Mouse (Mus musculus): ENCODE results near the gene Gtpbp3.

Gene Gtpbp3

DNA sequence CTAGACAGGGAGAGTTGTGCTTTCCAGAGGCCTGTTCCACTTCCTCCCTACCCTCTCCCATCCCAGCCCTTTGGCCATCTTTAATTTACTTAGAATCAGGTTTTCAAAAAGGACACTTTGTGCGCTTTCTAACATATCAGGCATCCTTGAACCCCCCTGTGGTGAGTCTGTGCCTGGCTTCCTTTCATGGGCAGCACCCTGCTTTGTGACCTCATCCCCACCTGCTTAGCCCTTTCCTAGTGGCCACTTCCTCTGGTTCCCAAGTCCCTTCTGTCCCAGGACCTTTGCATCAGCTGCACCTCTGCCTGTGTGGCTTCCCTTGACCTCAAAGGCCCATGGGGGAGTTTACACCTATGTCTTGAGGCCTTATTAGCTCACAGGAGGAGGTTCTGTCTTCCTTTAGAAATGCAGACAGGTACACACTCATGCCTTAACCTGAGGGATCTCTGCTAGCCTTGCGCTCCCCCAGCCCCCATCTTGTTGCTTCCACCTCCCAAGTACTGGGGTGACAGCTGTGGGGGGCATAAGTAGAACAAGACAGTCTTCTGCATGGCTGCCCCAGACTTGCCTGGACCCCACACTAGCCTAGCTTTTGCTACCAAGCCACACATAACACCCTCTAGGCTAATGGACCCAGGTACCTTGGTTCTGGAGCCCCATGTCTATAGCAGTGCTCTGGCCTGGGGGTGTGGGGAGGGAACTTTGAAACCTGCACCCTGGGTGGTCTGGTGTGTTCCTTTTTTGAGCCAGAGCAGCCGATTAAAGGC is 17.6 kb upstream of the Gtpbp3 start:
- DNase-seq = no peak

DNA sequence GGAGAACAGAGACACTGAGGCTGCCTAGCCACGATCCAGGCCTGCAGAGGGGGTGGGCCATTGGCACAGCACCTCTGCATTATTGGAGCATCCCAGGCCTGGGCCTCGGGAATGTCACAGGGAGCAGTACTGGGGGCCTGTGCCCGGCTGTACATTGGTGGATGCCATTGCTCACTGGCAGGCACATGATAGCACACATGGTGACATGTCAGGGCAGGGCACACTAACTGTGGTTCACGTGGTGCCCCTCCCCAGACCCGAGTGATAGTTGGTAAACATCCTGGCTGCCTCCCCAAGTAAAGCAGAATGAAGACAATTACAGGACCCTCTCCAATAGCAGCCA is 17.0 kb upstream of the Gtpbp3 start:
- DNase-seq = no peak

DNA sequence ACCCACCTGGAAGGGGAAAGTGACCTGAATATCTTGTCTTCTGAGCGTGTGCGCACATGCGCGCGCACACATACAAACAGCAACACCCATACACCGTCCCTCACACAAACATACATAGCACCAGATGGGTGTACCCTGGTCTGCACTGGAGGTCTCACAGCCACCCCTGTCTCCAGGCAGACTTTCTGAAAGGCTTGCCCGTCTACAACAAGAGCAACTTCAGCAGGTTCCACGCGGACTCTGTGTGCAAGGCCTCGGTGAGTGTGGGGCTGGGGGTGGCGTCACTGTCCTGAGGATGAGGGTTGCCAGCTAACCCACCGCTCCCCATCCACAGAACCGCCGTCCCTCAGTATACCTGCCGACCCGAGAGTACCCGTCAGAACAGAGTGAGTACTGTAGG is 16.0 kb upstream of the Gtpbp3 start:
- DNase-seq = no peak

DNA sequence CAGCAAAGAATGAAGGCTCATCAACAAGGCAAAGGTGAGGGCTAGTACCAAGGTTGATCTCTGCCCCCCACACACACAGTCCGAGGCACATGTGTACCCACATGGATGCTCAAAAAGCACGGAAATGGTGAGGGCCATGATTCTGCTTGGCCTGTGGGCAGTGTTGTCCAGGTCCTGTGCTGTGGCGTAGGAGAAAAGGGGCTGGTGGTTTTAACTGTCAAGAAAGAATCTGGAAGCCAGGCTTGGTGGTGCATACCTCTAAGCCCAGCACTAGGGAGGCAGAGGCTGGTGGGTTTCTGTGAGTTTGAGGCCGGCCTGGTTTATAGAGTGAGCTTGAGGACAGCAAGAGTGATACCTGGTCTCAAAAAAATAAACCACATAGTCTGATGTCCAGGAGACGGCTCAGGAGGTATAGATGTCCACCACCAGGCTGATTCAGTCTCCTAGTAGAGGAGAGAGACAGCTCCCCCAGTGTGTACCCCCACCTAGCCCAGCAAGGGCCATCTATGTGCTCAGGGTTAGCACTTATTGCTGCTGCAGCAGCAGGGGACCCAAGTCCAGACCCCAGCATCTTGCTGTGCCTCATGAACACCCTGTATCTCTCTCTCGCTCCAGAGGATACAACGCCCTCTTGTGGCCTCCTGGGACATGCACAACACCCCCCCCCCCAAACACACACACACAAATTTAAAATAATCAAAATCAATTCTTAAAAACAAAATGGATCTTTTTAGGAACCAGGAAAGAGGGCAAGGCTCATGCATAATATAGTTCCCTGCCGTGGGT is 15.1 kb upstream of the Gtpbp3 start:
- DNase-seq = no peak

DNA sequence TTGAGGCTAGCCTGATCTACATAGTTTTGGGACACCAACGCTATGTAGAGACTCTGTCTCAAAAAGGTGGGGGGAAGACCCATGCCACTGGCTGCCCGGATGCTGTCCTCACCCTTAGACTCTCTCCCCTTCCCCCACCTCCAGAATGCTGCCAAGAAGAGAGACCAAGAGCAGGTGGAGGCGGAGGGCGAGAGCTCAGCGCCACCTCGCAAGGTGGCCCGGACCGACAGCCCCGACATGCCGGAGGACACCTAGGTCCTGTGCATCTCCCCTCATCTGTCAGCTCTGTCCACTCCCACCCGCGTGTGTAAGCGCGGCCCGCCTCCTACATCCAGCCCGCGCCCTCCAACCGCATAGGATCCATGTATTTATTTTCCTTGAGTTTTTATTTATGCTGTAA is 13.6 kb upstream of the Gtpbp3 start:
- no peak for DNase-seq

DNA sequence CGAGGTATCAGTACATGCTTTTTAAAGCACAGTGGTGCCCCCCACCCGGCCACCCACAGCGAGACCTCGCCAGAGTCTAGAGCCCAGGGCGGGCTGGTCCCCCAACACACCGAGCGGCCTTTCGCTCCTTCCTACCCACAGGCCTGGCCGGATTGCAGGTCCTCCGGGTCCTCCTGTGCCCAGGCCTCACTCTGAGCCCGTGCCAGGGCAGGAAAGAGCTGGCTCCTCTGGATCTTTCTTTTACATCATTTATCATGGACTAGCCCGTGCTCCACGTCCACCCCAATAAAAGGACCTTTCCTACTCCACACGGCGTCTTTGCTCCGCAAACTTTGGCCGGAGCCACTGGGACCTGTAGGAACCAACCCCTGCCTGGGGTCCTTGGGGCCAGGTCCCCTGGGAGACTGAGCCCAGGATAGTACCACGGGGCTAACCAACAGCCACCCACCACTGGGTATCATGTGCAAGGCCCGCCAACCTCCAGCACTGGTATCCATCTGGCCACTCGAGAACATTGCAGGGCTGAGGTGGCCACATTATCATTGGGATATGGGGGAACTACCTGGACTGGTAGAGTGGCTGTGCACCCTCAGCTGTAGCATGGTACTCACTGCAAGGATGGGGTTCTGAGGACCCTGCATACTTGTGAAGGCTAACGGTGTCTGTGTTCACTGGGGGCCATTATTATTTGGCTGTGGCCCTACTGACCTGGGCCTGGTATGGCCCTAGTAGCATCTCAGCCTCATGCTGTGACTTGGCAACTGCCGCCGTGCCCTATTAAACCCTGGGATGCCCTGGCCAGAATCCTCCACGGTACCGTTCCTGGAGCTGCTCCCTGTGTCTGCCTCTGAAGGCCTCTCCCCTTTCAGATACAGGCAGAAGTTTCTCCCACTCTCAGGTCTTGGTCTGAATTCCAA is 12.9 kb upstream of the Gtpbp3 start:
- DNase-seq = no peak

DNA sequence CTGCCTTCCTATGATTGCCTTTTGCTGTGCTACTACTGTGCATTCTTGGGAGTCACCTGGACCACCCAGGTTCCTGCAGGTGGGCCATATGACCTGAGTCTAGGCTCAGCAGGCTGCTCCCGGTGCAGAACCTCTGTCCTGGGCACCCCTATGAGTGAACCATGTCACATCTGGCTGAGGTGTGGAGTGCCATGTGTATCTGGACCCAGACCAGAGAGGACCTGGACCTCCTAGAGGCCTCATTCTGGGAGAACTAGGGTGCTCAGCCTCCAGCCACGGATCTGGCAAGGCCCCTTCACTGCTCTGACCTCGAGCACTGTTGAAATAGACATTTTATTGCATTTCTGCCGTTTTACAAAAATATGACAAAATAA is 12.2 kb upstream of the Gtpbp3 start:
- no peak for DNase-seq

DNA sequence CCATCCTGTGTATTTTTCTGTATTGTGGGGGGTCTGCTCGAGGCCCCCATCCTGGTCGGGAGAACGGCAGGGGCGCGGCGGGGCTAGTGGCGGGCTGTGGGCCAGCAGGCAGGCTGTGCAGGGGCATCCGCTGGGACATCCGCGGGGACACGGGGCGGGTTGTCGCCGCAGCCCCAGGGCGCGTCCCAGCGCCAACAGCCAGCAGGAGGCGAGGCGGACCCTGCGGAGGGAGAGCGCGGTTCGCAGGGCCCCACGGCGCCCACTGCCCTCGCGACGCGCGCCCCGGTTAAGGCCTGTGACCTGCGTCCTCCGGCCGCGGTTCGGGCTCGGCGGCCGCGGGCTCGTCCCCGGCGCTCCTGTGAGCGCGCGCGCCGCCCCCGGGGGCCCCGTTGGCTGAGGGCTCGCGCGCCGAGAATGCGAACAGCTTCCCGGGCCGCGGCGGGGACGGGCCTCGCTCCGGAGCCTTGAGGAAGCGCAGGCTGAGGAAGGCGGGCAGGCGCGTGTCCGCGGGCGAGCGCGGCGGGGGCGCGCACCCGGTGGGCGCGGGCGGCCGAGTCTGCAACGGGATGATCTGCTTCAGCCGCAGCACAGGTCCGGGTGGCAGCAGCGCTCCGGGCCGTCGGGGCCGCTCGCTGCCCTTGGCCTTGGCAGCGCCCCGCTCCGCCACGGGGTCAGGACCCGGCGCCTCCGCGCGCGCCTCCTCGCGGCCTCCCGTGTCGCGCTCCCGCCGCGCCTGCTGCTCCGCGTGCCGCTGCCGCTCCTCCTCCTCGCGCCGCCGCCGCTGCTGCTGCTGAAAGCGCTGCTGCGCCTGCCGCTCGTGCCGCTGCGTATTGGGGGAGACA is 11.6 kb upstream of the Gtpbp3 start:
- peak; percentile 87 for DNase-seq

DNA sequence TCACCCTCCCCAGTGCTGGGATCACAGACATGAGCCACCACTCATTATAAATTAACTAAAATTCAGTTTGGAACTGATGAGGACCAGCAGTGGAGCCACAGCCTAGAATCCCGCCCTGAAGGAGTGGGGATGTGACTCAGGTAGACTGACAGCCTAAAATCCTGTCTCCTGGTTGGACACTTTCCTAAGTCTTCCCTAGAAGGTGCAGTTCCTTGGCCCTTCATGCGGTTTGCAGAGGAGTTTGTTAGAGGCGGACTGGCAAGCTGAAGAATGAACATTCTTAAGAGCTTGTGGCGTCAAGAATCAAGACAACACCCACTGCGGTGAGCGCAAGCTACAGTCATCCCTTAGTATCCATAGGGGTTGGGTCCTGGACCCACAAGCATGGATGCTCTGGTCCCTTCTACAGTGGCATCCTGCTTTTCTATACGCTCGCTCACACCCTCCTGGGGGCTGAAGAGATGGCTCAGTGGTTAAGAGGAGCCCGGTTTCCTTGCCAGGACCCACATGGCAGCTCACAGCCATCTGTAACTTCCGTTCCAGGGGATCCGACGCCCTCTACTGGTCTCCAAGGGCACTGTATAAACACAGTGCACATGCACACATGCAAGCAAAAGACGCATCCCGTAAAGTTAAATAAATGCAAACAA is 10.6 kb upstream of the Gtpbp3 start:
- no peak for DNase-seq

DNA sequence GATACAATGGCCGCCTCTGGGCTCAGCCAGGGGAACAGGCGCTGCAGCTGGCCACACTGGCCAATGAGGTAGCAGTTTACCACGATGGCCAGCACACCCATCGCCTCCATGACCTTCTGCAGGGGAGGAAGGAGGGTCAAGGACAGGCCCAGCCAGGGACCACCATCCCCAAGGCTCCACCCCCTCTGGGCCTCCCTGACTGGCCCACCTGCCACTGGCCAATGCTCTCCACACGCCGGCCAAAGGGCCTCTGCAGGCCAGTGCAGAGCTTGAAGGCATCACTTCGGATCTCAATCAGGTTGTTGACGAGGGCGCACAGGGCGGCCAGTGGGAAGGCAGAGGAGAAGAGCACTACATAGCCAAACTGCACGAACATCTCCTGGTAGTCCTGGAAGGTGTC is 9.0 kb upstream of the Gtpbp3 start:
- DNase-seq = no peak

DNA sequence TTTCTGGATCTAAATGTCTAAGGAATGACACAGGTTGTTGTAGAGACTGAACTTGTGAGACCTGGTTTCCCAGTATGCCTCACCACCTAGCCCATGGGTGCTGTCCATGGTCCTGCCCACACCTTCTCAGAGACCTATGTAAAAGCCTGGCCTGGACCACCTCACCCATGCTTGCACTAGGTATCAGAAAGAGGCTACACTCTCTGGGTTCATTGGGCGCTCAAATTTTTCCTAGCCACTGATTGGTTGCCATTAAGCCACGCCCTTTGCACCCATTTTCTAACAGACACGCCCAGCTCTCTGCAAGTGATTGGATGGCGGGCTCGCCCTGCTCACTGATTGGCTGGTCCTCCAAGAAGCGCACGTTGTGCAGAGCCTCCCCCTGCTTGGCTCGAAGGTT is 4.0 kb upstream of the Gtpbp3 start:
- peak; percentile 53 for DNase-seq

DNA sequence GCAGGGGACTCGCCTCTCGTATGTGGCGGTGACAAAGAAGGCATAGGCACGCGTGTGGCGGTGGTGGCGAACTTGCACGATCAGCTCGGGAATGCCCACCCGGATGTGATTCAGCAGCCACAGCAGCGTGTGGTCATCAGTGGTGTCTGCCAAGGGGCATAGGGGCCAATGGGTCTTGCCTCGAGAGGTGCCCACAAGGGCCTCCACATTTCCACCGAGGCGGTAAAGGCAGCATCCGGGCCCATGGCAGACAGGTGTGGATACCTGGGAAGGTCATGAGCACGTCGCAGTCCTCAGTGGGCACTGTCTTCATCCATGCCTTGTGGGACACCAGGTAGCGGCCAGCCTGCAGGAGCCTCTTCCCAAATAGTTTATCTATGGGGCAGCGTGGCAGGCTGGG is 3.2 kb upstream of the Gtpbp3 start:
- no peak for DNase-seq

DNA sequence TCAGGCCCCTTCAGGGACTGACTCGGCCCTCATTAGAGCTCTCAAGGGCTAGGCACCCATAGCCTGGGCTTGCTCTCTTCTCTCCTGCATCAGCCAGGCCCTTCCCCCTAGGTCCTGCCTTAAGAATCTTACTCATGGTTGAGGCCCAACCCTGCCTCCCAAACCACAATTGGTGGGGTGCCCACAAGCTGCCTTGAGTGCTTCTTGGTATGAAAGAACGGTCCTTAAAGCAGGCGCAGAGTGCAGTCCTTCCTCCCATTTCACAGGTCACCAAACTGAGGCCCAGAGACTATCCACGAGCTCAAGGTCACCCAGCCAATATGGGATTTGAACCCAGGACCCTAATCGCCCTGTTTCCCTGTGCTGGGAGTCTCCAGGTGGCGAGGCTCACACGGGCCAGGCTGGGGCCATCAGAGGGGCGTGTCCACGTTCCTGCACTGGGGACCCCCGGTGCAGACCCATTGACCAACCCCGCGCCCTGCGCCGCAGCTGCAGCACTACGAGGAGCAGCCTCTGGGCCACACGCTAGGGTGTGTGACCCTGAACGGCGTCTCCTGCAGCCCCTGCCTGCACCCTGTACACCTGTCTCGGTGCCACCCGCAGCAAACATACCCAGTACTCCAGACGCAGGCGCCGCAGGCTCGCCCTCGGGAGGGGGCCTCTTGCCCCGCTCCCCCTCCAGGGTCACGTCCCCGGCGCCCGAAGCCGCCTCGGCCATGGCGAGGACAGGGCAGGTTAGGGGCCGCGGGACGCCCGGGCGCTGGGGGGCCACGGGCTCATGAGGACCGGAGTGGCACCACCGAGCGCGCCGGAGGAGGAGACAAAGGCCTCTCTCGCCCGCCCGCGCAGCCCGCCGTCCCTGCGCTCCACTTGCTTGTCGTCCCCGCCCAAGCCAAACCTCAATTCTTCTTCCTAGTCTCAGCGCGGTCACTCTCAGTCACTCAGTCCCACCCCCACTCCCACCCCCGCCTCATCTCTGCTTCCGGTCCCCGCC is 2.5 kb upstream of the Gtpbp3 start, which contains the start of gene Ano8:
Gene Ano8, minus strand, starts transcription at position 822 of the 994 bp plus-strand sequence.
- peak; percentile 92 for DNase-seq

DNA sequence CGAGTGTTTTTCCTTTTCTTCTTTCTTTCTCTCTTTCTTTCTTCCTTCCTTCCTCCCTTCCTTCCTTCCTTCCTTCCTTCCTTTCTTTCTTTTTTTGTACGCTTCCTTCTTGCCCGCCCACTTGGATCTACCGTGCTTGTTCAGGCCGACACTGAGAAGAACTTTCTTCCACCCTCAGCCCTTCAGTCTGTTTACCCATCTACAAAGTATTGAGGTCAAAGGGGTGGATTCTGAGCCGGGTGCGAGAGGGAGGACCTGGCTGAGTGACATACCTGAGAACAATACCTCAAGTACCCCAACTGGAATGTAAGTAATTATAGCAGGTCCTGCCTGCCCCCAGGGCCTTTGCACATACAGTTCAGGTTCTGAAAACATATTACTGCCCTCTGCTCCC is 1.8 kb upstream of the Gtpbp3 start:
- no peak for DNase-seq

DNA sequence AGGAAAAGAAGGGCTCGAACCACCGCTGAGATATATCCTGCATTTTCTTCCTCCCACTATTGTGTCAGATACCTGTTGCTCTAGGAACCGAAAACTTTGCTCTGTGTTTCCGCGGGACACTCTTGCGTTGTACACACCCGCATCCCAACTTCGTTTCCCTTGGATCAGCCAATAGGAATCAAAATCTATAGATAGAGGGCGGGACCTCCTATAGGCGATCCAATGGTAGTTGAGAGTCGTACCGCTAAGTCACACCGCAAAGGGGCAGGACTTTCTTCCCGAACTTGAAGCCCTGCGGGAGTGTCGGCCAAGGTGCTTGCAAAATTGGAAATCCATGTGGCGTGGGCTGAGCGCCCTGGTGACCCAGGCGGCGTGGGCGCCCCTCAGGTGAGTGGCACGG is 551 bp downstream of the Gtpbp3 start:
- peak; percentile 95 for DNase-seq

DNA sequence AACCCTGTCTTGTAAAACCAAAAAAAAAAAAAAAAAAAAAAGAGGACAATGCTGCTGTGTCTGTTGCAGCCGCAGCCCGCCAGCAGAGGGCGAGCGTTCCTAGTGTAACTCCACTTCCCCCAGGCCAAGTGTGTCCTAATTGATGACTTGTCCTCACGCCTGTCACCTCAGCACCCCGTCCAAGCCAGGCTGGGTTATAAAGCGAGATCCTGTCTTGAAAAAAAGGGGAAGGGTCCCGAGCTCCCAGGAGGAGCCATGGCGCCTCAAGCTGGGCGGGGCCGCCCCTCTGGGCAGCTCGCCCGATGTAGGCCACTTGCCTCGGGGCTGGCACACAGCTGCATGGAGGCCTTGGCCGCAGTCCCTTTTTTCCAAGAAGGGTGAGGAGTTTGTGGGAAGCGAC is 7.1 kb downstream of the Gtpbp3 start:
- peak; percentile 94 for DNase-seq

DNA sequence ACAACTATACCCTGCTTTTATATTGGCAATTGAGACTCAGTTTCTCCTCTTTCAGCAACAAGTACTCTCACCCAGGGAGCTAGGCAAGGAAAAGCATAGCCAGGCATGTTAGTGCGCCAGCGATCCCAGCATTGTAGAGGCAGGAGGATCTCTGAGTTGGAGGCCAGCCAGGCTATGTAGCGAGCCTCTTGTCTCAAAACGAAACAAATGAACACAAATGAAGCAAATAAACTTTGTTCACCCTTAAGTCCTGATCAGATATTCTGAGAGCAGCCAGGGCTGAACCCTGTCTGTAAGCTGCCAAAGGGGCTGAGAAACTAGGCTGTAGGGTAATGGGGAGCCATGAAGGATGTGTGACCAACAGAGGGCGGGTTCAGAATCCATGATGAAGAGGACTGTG is 7.9 kb downstream of the Gtpbp3 start:
- no peak for DNase-seq

DNA sequence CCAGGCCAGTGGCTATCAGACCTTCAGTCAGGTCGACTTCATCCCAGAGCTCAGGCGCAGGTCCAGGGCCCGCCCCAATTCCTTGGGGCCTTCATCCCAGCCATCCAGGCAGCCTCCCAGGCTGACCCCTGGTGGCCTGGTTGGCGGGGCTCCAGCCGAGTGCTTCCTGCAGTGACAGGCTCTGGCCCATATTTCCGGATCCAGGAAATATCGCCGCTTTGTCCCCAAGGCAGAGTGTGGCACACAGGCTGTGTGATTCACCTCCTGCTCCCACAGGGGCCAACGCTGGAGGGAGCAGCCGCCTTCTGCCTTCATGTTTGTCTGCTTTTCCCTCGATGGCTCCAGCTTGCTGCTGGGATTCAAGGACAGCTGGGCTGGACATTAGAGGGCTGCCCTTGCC is 8.6 kb downstream of the Gtpbp3 start:
- DNase-seq = peak; percentile 96

DNA sequence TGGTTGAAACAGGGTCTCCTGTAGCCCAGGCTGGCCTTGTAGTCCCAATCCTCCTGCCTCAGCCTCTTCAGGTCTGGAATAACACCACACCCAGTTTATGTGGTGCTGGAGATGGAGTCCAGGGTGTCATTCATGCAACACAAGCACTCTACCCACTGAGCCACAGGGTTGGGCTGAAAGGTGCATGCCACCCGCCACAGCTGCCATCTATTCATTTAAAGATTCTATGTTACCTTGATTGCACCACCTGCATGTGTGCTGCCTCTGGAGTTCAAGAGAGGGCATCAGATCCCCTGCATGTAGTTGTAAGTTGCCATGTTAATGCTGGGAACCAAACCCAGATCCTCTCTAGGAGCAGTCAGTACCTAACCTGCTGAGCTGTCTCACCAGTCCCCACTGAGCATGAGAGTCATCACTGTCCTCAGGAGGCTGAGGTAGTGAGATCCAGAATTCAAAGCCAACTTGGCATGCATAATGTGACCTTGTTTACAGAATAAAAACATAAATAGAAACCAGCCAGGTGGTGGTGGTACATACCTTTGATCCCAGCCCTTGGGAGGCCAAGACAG is 9.3 kb downstream of the Gtpbp3 start:
- DNase-seq = no peak

DNA sequence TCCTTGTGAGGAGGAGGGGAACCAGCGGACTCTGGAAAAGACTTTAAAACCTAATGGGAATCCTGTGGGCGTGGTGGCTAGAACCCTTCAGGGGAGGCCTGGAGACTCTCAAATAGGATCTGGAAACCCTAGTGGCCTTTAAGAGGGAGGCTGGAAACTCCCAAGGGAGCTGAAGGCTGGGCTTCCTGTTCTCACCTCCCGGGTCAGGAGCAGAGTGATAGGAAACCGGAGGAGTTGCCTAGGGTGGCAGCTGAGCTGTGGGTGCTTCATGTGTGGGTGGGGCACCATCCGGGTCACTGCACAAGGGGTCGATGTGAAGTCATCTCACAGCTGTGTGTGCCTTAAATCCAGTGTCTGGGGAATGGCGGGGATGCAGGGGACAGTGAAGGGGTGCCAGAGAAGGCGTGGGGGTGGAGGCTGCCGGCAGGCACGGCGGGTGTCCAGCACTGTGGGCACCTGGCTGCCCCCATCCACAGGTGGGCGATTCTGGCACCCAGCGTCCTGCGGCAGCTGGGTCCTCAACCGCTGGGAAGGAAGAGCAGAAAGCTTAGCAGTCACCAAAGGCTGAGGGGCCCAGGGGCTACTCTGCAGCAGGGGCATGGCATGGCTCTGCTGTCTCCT is 10.1 kb downstream of the Gtpbp3 start:
- peak; percentile 75 for DNase-seq
